Mouse (Mus musculus) erythroblast, embryonic 14.5 days (primary cell): ENCODE data around the gene Kif2c.

Source experiments
- GATA1 ChIP-seq: IDR thresholded peaks from 2 replicates; pipeline ENCODE4 v1.6.1; 2012; ENCODE audit warnings: low read length, inconsistent platforms, mixed read lengths
- TAL1 ChIP-seq: IDR thresholded peaks from 3 replicates; pipeline ENCODE4 v1.6.1; 2012; ENCODE audit warnings: low read length, inconsistent platforms, mixed read lengths

DNA sequence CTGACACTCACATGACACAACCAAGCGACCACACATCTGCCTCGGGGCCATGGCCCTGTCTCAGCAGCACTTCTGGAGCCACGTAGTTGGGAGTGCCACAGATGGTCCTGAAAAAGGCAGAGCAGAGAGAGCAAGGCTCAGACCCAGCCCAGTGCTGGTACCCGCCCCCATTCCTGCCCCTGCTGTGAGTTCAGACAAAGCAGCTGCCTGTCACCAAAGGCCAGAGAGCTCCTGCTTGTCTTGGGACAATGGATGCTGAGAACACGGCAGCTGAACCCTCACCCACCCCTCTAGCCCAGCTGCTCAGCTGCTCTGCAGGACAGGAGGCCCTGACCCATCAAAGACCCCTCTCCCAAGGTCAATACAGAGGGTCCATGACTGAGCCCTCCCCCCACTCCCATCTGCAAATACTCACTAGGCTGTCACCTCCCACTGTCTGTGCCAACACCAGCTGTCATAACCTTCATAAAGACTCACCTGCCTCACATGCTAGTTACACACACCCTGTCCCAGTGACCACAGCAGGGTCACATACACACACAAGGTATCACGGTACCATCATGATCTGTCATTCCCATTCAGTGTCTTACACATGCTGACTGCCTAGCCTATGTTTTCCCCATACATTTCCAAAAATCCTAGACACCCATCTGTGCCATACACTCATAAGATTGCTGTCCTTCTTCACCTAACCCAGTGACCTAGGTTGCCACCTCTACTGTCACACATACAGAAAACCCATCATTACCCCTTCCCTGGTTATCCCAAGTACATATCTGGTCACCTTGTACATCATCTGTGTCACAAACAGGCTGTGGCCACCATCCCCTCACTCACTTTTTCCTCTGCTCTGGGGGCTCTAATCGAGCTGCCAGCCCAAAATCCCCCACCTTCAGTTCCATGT is 50.3 kb downstream of the Kif2c start:
- TF ChIP-seq TAL1 (no peak), GATA1 (no peak)
